Mouse (Mus musculus) liver, embryonic 16.5 days (tissue): ENCODE measurements around the gene Pex19. TPM values are rescaled to one million over a fixed set of nuclear protein-coding genes. Genes with fewer than 3 reads are reported as not detected.

Experiments used
- ATAC-seq: fragments of 200-750 bp; cut with Nextera tagmentation; 2 replicates; pipeline ENCODE4 v1.8.0; 2017; ENCODE audit warnings: low read depth, mild to moderate bottlenecking, moderate number of reproducible peaks, moderate library complexity
- H3K27ac ChIP-seq: fragments of 300-500 bp; sonication (generic); 2 replicates; pipeline ENCODE4 v1.5.1; 2014; ENCODE audit warnings: mild to moderate bottlenecking, low read length
- H3K27me3 ChIP-seq: fragments of 300-500 bp; sonication (generic); 2 replicates; pipeline ENCODE4 v1.6.1; 2014; ENCODE audit warnings: low read depth, low read length, mixed read lengths; ENCODE audit not compliant: control insufficient read depth, insufficient read depth
- H3K36me3 ChIP-seq: fragments of 300-500 bp; sonication (generic); 2 replicates; pipeline ENCODE4 v1.6.1; 2014; ENCODE audit warnings: mild to moderate bottlenecking; ENCODE audit not compliant: control insufficient read depth, insufficient read depth
- H3K4me1 ChIP-seq: fragments of 300-500 bp; sonication (generic); 2 replicates; pipeline ENCODE4 v1.6.1; 2014; ENCODE audit warnings: low read depth, low read length, mixed read lengths; ENCODE audit not compliant: control insufficient read depth
- H3K4me2 ChIP-seq: fragments of 300-500 bp; sonication (generic); 2 replicates; pipeline ENCODE4 v1.6.1; 2014; ENCODE audit warnings: low read depth, low read length, mixed read lengths
- H3K4me3 ChIP-seq: fragments of 300-500 bp; sonication (generic); 2 replicates; pipeline ENCODE4 v1.5.1; 2014; ENCODE audit warnings: low read depth, mild to moderate bottlenecking, low read length
- H3K9ac ChIP-seq: fragments of 300-500 bp; sonication (generic); 2 replicates; pipeline ENCODE4 v1.6.1; 2014; ENCODE audit warnings: low read depth, low read length
- H3K9me3 ChIP-seq: fragments of 300-500 bp; sonication (generic); replicated peaks from 2 replicates; pipeline ENCODE4 v1.6.1; 2016; ENCODE audit warnings: low read length; ENCODE audit not compliant: control insufficient read depth
- WGBS: fragments of 180-500 bp; shearing (Covaris S2); extraction: QIAGEN DNeasy Blood & Tissue Kit; methylation state at CpG from one replicate; pipeline ENCODE4 v1.1.7; 2014; ENCODE audit not compliant: insufficient replicate concordance; 5-methylcytosine and 5-hydroxymethylcytosine counted together
- polyA plus RNA-seq: library from polyadenylated mRNA; unstranded; fragments of >200 nt; fragmentation: Nextera tagmentation; extraction: Ambion mirVana; gene quantifications from 2 replicates; pipeline ENCODE4 v1.2.1, GENCODE M21; 2015

Gene Pex19
- polyA plus RNA-seq, 1 experiment from 2014 or later, result 43.9 TPM

DNA sequence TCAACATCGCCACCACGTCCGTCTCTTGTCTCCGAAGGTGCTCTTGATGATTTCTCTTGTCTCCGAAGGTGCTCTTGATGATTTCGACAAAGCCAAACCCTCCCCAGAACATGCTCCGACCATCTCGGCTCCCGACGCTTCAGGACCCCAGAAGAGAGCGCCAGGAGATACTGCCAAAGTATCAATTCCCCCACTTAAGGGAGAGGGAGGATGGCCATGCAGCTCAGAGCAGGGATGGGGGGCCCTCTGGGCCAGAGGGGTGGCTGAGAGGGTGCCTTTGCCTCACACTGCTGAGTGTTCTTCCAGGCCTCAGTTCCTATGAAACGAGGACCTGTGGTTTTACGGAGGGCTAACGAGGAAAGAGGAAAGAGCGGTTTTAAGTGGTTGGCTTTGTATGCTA is 2.0 kb downstream of the Pex19 start:
- WGBS, result 86% methylated on average over 15 of the region's 15 CpGs
- Histone ChIP-seq H3K4me3 (no peak overlapping the region), H3K9me3 (no peaks in the 10 kb centered on the region), H3K27ac (no peak overlapping the region), H3K36me3 (peaks cover 31% of the 10 kb centered on the region), H3K27me3 (no peaks in the 10 kb centered on the region), H3K4me1 (peaks cover 14% of the 10 kb centered on the region), H3K4me2 (no peak overlapping the region), H3K9ac (no peak overlapping the region)
- no peak for ATAC-seq

DNA sequence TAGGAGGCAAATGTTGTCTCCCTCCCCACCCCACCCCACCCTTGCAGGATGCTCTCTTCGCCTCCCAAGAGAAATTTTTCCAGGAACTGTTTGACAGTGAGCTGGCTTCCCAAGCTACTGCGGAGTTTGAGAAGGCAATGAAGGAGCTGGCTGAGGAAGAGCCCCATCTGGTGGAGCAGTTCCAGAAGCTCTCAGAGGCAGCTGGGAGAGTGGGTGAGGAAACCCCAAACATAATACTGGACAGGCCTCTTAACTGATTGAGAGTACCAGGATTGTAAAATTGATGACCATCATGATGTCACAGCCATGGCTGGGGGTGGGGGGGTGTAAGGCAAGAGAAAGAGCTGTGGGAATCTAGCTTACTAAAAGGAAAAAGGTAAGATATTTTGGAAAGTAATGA is 2.6 kb downstream of the Pex19 start:
- H3K9me3 ChIP-seq, result no peaks in the 10 kb centered on the region
- ATAC-seq, result no peak
- H3K27me3 ChIP-seq, result no peaks in the 10 kb centered on the region
- WGBS, result 81% methylated on average over 2 of the region's 2 CpGs
- peaks cover 36% of the 10 kb centered on the region for H3K36me3 ChIP-seq
- no peak overlapping the region for H3K27ac ChIP-seq
- H3K4me1 ChIP-seq, result peaks cover 14% of the 10 kb centered on the region
- H3K4me3 ChIP-seq, result no peak overlapping the region
- H3K4me2 ChIP-seq, result no peak overlapping the region
- H3K9ac ChIP-seq, result no peak overlapping the region

DNA sequence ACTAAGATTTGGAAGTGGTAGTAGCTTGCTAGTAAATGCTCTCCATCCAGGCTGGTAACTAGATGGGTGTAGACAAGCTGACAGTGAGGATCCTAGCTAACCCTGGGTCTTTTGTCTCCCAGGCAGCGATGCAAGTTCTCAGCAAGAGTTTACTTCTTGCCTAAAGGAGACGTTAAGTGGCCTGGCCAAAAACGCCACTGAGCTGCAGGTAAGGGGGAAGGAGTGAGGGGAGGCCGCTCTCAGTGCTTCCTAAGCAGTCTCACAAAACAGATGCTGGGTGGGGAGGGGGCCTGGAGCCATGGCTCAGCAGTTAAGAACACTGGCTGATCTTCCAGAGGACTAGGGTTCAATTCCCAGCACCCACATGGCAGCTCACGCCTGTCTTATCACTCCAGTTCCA is 3.2 kb downstream of the Pex19 start:
- Histone ChIP-seq H3K27ac (no peak overlapping the region), H3K4me1 (peaks cover 14% of the 10 kb centered on the region), H3K9me3 (no peaks in the 10 kb centered on the region), H3K9ac (no peak overlapping the region), H3K36me3 (peaks cover 41% of the 10 kb centered on the region), H3K4me3 (no peak overlapping the region), H3K4me2 (no peak overlapping the region), H3K27me3 (no peaks in the 10 kb centered on the region)
- ATAC-seq, result no peak
- 69% methylated on average over 5 of the region's 5 CpGs for WGBS

DNA sequence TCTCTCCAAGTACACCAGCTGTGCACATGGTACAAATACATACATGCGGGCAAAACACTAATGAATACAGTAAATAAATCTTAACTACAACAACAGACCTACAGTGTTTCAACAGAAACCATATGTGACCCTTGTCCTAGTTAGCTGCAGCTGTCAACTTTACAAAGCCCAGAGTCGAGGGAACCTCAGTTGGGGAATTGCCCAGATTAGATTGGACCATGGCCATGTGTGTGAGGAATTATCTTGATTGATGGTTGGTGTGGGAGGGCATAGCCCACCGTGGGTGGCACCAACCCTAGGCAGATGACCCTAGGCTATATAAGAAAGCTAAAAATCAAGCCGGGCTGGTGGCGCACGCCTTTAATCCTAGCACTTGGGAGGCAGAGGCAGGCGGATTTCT is 5.8 kb downstream of the Pex19 start:
- Histone ChIP-seq H3K4me2 (no peak overlapping the region), H3K36me3 (peaks cover 43% of the 10 kb centered on the region), H3K9ac (no peak overlapping the region), H3K27me3 (no peaks in the 10 kb centered on the region), H3K9me3 (no peaks in the 10 kb centered on the region), H3K4me3 (no peak overlapping the region), H3K27ac (no peak overlapping the region), H3K4me1 (peaks cover 6% of the 10 kb centered on the region)
- WGBS, result 79% methylated on average over 7 of the region's 7 CpGs
- ATAC-seq, result no peak

DNA sequence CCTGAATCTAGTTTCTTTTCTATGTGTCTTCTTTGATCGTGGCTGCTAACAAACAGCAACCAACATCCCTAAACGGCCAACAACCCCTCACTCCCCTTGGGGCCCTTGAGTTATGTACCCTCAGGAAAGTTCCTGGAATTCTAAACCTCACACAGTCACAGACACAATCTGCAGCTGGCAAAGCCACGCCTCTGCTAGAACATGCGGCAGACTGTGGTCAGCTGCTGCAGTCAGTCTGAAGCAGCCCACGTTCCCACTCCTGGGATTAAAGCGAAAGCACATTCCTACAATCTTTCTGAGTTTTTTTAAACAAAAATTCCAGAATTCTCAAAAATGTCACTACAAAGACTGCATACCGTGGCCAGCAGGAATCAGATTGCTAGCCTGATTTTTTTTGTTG is 7.0 kb downstream of the Pex19 start:
- 74% methylated on average over 7 of the region's 7 CpGs for WGBS
- Histone ChIP-seq H3K27ac (no peak overlapping the region), H3K4me1 (no peaks in the 10 kb centered on the region), H3K9ac (no peak overlapping the region), H3K9me3 (no peaks in the 10 kb centered on the region), H3K4me2 (no peak overlapping the region), H3K4me3 (no peak overlapping the region), H3K36me3 (peaks cover 43% of the 10 kb centered on the region), H3K27me3 (no peaks in the 10 kb centered on the region)
- no peak for ATAC-seq

DNA sequence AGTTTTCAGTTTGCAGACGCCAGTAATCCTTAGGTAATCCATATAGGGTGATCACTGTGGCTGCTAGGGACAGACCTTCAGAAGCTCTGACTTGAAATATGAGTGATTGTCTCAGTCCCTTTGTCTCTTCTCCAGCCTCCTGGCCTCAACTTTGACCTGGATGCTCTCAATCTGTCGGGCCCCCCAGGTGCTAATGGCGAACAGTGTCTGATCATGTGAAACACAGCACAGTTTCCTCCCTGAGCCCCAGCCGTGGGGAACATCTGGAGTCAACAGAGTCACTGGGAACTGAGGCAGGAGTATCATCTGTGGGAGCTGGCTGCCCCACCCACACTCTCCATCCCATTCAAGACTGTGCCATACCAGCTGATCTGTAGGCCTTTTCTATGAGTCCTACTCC is 7.5 kb downstream of the Pex19 start:
- Histone ChIP-seq H3K9me3 (no peaks in the 10 kb centered on the region), H3K4me3 (no peak overlapping the region), H3K27ac (no peak overlapping the region), H3K4me1 (no peaks in the 10 kb centered on the region), H3K36me3 (peaks cover 43% of the 10 kb centered on the region), H3K4me2 (no peak overlapping the region), H3K9ac (no peak overlapping the region), H3K27me3 (no peaks in the 10 kb centered on the region)
- no peak for ATAC-seq
- WGBS, result 78% methylated on average over 4 of the region's 4 CpGs

DNA sequence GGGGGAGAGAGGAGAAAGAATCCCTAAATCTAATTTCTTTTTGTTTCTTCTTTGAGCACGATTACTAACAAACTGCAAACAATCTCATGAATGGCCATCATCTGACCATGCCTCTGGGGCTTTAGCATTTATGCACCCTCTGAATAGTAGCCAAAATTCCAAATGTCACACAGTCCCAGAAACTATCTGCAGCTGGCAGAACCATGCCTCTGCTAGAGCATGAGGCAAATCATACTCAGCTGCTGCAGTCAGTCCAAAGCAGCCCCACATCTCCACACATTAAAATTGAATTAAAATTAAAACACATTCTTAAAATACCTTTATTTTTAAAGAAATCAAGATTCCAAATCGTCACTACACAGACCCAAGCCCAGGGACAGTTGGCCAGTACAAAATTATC is 13.6 kb downstream of the Pex19 start:
- WGBS, result 79% methylated on average over 2 of the region's 2 CpGs
- Histone ChIP-seq H3K4me2 (no peak overlapping the region), H3K27ac (no peak overlapping the region), H3K9me3 (no peaks in the 10 kb centered on the region), H3K36me3 (peaks cover 2% of the 10 kb centered on the region; the same call in 1 of the 2 replicates), H3K4me1 (no peaks in the 10 kb centered on the region), H3K4me3 (no peak overlapping the region), H3K27me3 (no peaks in the 10 kb centered on the region), H3K9ac (no peak overlapping the region)
- no peak for ATAC-seq

DNA sequence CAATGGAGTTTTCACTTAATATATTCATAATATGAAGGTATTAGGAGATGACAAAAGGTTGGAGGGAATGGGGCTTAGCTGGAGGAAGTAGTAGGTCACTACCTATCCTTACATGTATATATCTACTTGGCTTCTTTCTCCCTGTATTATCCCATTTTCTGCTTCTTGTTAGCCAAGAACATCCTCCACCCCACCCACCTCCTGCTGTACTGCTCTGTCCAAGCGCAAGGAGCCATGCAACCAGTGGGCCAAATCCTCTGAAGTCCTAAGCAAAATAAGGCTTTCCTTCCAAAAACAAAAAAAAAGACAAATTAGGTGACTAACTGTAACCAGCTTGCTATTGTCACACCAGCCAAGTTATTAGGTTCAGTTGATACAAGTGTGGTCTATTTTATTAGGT is 14.3 kb downstream of the Pex19 start:
- Histone ChIP-seq H3K36me3 (no peaks in the 10 kb centered on the region), H3K4me1 (no peaks in the 10 kb centered on the region), H3K27me3 (no peaks in the 10 kb centered on the region), H3K27ac (no peak overlapping the region), H3K4me3 (no peak overlapping the region), H3K9ac (no peak overlapping the region), H3K9me3 (no peaks in the 10 kb centered on the region), H3K4me2 (no peak overlapping the region)
- WGBS, result 70% methylated on average over 1 of the region's 1 CpGs
- ATAC-seq, result no peak

DNA sequence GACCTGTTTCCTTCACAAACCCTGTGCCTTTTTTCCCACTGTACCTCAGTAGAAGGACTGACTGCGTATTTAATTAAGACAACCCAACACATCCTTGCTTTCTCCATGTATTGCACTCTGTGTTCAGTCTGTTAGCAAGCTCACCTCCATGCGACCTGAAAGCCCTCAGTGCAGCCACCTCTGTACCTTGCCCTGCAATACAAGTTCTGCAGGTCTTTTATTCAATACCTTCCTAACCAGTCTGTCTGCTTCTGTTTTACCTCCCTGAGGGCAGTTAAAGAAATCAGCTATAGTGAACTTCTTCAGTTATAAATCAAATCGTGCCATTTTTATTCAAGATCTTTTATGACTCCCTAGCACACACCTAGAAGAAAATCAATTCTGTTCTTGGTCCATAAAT is 15.0 kb downstream of the Pex19 start:
- H3K4me2 ChIP-seq, result no peak overlapping the region
- no peaks in the 10 kb centered on the region for H3K4me1 ChIP-seq
- no peaks in the 10 kb centered on the region for H3K27me3 ChIP-seq
- H3K9me3 ChIP-seq, result no peaks in the 10 kb centered on the region
- no peak overlapping the region for H3K27ac ChIP-seq
- H3K9ac ChIP-seq, result no peak overlapping the region
- 62% methylated on average over 3 of the region's 3 CpGs for WGBS
- H3K36me3 ChIP-seq, result no peaks in the 10 kb centered on the region
- no peak overlapping the region for H3K4me3 ChIP-seq
- 0 out of 2 replicates have a peak, but pooled peaks have one; percentile 27 for ATAC-seq

DNA sequence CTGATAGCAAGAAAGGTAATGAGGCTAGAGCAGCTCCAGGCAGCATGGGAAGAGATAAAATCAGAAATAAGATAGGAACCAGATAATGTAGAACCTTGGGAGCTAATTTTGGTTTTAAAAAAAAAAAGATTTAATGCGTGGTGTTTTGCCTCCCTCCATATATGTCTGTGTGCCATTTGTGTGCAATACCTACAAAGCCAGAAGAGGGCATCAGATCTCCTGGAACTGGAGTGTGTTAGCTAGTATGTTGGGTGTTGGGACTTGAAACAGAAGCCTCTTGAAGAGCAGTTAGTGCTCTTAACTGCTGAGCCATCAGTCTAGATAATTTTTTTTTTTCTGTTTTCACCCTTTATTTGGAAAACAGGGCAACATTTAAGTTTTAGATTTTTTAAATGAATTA is 17.0 kb downstream of the Pex19 start:
- Histone ChIP-seq H3K27ac (no peak overlapping the region), H3K9ac (no peak overlapping the region), H3K9me3 (no peaks in the 10 kb centered on the region), H3K4me3 (no peak overlapping the region), H3K4me1 (peaks cover 7% of the 10 kb centered on the region), H3K36me3 (no peaks in the 10 kb centered on the region), H3K27me3 (no peaks in the 10 kb centered on the region), H3K4me2 (no peak overlapping the region)
- no peak for ATAC-seq
- 15% methylated on average over 1 of the region's 1 CpGs for WGBS
